Mouse (Mus musculus) heart, adult 2 months (tissue): ENCODE data around the gene Smg6. TPM values are rescaled to one million over a fixed set of nuclear protein-coding genes. Genes with fewer than 3 reads are reported as not detected.

Source experiments
- DNase-seq, 2 experiments: peaks; one replicate each; pipeline ENCODE4 v3.0.0; 2021
- H3K27ac ChIP-seq: fragments of 200-600 bp; 2 replicates; pipeline ENCODE4 v1.8.1; 2022
- H3K27me3 ChIP-seq: fragments of 200-500 bp; 2 replicates; pipeline ENCODE4 v1.6.1; 2012; ENCODE audit warnings: mild to moderate bottlenecking, low read length, inconsistent platforms, mixed read lengths; ENCODE audit not compliant: control insufficient read depth, insufficient read depth
- H3K36me3 ChIP-seq: fragments of 200-500 bp; 2 replicates; pipeline ENCODE4 v1.6.1; 2012; ENCODE audit warnings: low read length, inconsistent platforms; ENCODE audit not compliant: control insufficient read depth, insufficient read depth
- H3K4me1 ChIP-seq: fragments of 200-500 bp; 2 replicates; pipeline ENCODE4 v1.6.1; 2011; ENCODE audit warnings: low read length; ENCODE audit not compliant: control insufficient read depth, insufficient read depth
- H3K4me3 ChIP-seq: fragments of 200-600 bp; 2 replicates; pipeline ENCODE4 v1.8.1; 2022
- H3K79me2 ChIP-seq: fragments of 200-500 bp; replicated peaks from 2 replicates; pipeline ENCODE4 v1.6.1; 2012; ENCODE audit warnings: mild to moderate bottlenecking, inconsistent platforms, low read length, moderate library complexity, mixed read lengths; ENCODE audit not compliant: control insufficient read depth, insufficient read depth
- H3K9ac ChIP-seq: fragments of 200-500 bp; 2 replicates; pipeline ENCODE4 v1.6.1; 2012; ENCODE audit warnings: low read depth, mild to moderate bottlenecking, control low read depth, inconsistent platforms, low read length, mixed read lengths
- CTCF ChIP-seq: fragments of 200-600 bp; IDR thresholded peaks from 2 replicates; pipeline ENCODE4 v1.8.1; 2022; ENCODE audit warnings: antibody characterized with exemption, mild to moderate bottlenecking, moderate library complexity
- EP300 ChIP-seq: fragments of 200-500 bp; IDR thresholded peaks from 2 replicates; pipeline ENCODE4 v1.6.1; 2011; ENCODE audit warnings: low read depth, low read length, control low read depth; ENCODE audit not compliant: insufficient read depth
- POLR2A ChIP-seq: fragments of 200-500 bp; IDR thresholded peaks from 2 replicates; pipeline ENCODE4 v1.6.1; 2011; ENCODE audit warnings: mild to moderate bottlenecking, low read depth, low read length, control low read depth; ENCODE audit not compliant: insufficient read depth
- WGBS: fragments of 180-500 bp; shearing (Covaris S2); methylation state at CpG from one replicate; pipeline ENCODE4 v1.1.7; 2018; 5-methylcytosine and 5-hydroxymethylcytosine counted together
- intact Hi-C: fragments of 180-260 bp; cut with DNase I; formaldehyde crosslinking; loops from one replicate; pipeline ENCODE4 v1.15.1; 2025
- polyA plus RNA-seq: library from polyadenylated mRNA; depleted of rRNA; stranded (reverse); fragments of >200 nt; gene quantifications from 2 replicates; pipeline ENCODE4 v1.2.3, GENCODE M21; 2012
- total RNA-seq, 2 experiments: library from RNA; stranded (reverse); gene quantifications; 2 replicates each; pipeline ENCODE4 v1.2.3; 2021

Smg6 gene
- total and polyA plus RNA-seq, 3 experiments: 17.8 to 19.5 (median 18.1) TPM

- TF ChIP-seq EP300 (no peak), POLR2A (no peak), CTCF (no peak)
- Histone ChIP-seq H3K4me3 (no peak overlapping the region), H3K4me1 (peaks cover 50% of the 10 kb centered on the region), H3K27me3 (no peaks in the 10 kb centered on the region), H3K36me3 (peaks cover 22% of the 10 kb centered on the region), H3K9ac (no peak overlapping the region), H3K79me2 (no peaks in the 10 kb centered on the region), H3K27ac (peak overlapping the region; percentile 79)
- WGBS: 90% methylated on average over 4 of the region's 4 CpGs
- intact Hi-C loops: no loop called here
- no peak for DNase-seq
Measured at GRCm38 (mm10) chr11:75135358-75135757, 209.7 kb downstream of the Smg6 start.

DNA sequence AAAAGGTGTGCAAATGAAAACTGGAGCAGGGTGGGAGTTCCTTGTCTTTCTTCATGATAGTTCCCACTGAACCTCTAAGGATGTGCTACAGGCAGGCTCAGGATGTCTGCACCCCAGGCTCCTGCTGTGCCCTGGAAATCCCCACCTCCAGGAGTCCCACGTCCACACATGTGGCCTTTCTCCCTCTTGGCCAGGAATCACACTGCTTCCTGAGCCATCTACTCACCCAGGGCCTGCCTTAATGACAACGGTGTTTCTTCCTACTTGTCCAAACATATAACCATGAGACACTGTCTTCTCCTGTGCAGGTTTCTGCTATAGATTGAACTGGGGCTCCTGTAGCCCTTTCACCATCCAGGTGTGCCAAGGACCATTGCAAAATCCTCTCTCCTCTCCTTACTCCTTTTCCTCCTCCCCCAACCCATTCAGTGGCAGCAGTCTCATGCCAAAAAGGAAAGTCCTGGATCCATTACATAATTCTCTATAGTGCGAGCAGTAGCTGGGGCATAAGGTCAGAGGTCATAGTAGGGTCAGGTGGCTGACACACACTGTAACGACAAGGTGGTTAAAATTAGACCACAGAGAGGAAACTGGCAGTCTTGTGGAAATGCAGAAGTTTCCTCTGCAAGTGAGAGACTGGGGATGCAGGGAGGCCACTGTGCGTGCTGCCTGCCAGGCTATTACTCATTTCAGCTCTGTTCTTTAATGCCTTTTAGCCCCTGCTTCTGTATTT lies 211.2 kb downstream of the Smg6 start:
- no peaks in the 10 kb centered on the region for H3K79me2 ChIP-seq
- H3K27me3 ChIP-seq: no peaks in the 10 kb centered on the region
- H3K4me3 ChIP-seq: no peak overlapping the region
- peak overlapping the region; percentile 90 for H3K27ac ChIP-seq
- H3K4me1 ChIP-seq: peaks cover 57% of the 10 kb centered on the region
- peak; percentile 41 to 52 for DNase-seq
- intact Hi-C loops: loop anchor here (2.0 kb wide), 1 partner anchor 20 kb away; no protein-coding TSS in a partner anchor
- WGBS: 20% methylated on average over 5 of the region's 5 CpGs
- TF ChIP-seq EP300: no peak
- TF ChIP-seq CTCF: no peak
- TF ChIP-seq POLR2A: no peak
- peaks cover 22% of the 10 kb centered on the region for H3K36me3 ChIP-seq
- 0 out of 2 replicates have a peak overlapping the region, but pooled peaks have one; percentile 9 for H3K9ac ChIP-seq

GRCm38 (mm10) chr11:75139122-75139963 lies 213.7 kb downstream of the Smg6 start:
- intact Hi-C loops: loop anchor here (2.0 kb wide), 1 partner anchor 29 kb away; the partner anchor contains the start of gene Hic1
- 10% methylated on average over 11 of the region's 11 CpGs for WGBS

DNA sequence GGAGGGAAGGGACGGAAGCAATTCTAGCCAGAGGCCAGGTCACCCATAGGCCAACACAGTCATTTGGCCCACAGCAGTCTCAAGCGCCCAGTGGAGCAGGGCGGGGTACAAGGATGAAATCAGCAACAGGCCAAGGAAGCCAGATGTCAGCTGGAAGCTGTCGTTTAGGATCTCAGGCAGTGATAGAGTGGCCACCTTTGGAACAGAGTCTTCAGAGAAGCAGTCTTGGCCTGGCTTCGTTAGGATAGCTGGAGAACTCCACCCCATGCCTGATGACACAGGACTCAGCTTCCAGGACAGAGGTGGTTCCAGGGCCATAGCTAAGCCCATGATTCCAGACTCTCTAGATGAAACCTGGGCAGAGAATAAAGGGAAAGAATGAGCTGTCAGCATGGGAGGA lies 214.8 kb downstream of the Smg6 start:
- 32% methylated on average over 5 of the region's 5 CpGs for WGBS
- DNase-seq: peak; percentile 60 to 70
- intact Hi-C loops: no loop called here
- TF ChIP-seq EP300: 0 out of 2 replicates have a peak, but pooled peaks have one; percentile 49
- no peak for TF ChIP-seq POLR2A
- TF ChIP-seq CTCF: no peak
- Histone ChIP-seq H3K4me3 (no peak overlapping the region), H3K36me3 (peaks cover 21% of the 10 kb centered on the region), H3K27me3 (no peaks in the 10 kb centered on the region), H3K4me1 (peaks cover 42% of the 10 kb centered on the region), H3K79me2 (no peaks in the 10 kb centered on the region), H3K9ac (no peak overlapping the region), H3K27ac (peak overlapping the region; percentile 72)

More at GRCm38 (mm10) chr11:75139122-75139963, 213.7 kb downstream of the Smg6 start:
- H3K27me3 ChIP-seq: no peaks in the 10 kb centered on the region
- H3K4me3 ChIP-seq: no peak overlapping the region
- peaks cover 49% of the 10 kb centered on the region for H3K4me1 ChIP-seq
- peaks cover 22% of the 10 kb centered on the region for H3K36me3 ChIP-seq
- TF ChIP-seq CTCF (peak; percentile 41), POLR2A (no peak), EP300 (peak; percentile 68)
- 0 out of 2 replicates have a peak overlapping the region, but pooled peaks have one; percentile 12 for H3K9ac ChIP-seq
- H3K27ac ChIP-seq: peak overlapping the region; percentile 90
- peak; percentile 86 to 87 for DNase-seq
- H3K79me2 ChIP-seq: no peaks in the 10 kb centered on the region

- WGBS: 70% methylated on average over 3 of the region's 3 CpGs
- Histone ChIP-seq H3K9ac (no peak overlapping the region), H3K79me2 (no peaks in the 10 kb centered on the region), H3K36me3 (peaks cover 25% of the 10 kb centered on the region), H3K27me3 (no peaks in the 10 kb centered on the region), H3K27ac (peak overlapping the region; percentile 72), H3K4me3 (no peak overlapping the region), H3K4me1 (peaks cover 41% of the 10 kb centered on the region)
- intact Hi-C loops: no loop called here
- no peak for TF ChIP-seq POLR2A
- no peak for TF ChIP-seq CTCF
- TF ChIP-seq EP300: no peak
- no peak for DNase-seq
Measured at GRCm38 (mm10) chr11:75141038-75141437, 215.4 kb downstream of the Smg6 start.

DNA sequence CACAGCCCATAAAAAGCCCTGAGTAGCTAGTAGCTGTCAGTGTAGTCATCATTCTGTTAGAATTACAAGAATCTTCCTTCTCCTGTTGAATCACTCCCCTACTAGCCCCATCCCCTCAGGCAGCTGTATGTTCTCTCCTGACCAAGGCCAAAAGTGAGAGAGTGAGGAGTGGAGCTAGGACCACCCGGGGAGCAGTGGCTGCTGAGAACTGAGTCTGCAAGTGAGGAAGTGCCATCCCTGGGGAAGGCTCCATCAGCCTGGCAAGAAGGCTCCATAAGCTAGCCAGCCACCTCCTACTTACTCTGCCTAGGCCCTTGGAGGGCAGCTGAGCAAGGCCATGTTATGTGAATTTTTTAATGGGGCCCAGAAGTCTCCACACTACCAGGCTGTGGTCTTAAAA lies 216.3 kb downstream of the Smg6 start:
- peaks cover 40% of the 10 kb centered on the region for H3K4me1 ChIP-seq

More for the DNA sequence above, 216.3 kb downstream of the Smg6 start:
- Histone ChIP-seq H3K27ac (peak overlapping the region; percentile 72), H3K27me3 (no peaks in the 10 kb centered on the region), H3K79me2 (no peaks in the 10 kb centered on the region), H3K4me3 (no peak overlapping the region), H3K36me3 (peaks cover 23% of the 10 kb centered on the region), H3K9ac (no peak overlapping the region)
- no peak for TF ChIP-seq CTCF
- no peak for TF ChIP-seq EP300
- intact Hi-C loops: no loop called here
- no peak for DNase-seq
- 36% methylated on average over 1 of the region's 1 CpGs for WGBS
